Mouse (Mus musculus) testis, adult 2 months (tissue): ENCODE measurements around the gene Hs3st2.

Experiments
- CTCF ChIP-seq: fragments of 200-500 bp; IDR thresholded peaks from 2 replicates; pipeline ENCODE4 v1.5.1; 2012; ENCODE audit warnings: low read depth, mild to moderate bottlenecking, inconsistent platforms, low read length, moderate library complexity; ENCODE audit not compliant: control insufficient read depth, insufficient read depth, insufficient replicate concordance
- POLR2A ChIP-seq: fragments of 200-500 bp; IDR thresholded peaks from 2 replicates; pipeline ENCODE4 v1.6.1; 2012; ENCODE audit warnings: low read depth, mild to moderate bottlenecking, inconsistent platforms, low read length, moderate library complexity; ENCODE audit not compliant: control insufficient read depth

- TF ChIP-seq CTCF (no peak), POLR2A (no peak)
These were observed 74.7 kb downstream of the Hs3st2 start for GRCm38 (mm10) chr7:121466331-121466730.
